Mouse (Mus musculus): Measurements from ENCODE around the gene Itpkb.

The Itpkb gene

DNA sequence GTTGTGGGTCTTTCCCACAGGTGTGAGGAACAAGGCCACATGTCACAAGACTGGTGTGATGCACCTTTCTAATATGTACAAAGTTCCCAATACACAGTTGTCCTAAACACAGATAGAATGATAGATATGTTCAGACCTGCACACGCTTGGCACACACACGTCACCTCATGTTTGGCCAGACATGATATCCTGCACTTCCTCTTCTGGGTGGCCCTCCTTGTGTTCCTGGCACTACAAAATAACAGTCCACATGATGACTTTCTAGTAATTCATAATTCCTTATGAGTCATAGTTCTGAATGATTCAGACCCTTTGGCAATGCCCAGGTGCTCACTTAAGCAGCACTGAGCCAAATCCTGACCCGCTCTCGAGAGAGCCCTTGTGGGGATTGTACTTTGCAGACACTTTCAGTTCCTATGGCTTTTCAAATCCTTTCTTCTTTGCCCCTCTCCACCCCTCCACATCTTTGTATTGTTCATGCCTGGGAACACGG lies 132.7 kb downstream of the Itpkb start:
- no peak for DNase-seq (ENCODE audit: low spot score in 2 of 2)

DNA sequence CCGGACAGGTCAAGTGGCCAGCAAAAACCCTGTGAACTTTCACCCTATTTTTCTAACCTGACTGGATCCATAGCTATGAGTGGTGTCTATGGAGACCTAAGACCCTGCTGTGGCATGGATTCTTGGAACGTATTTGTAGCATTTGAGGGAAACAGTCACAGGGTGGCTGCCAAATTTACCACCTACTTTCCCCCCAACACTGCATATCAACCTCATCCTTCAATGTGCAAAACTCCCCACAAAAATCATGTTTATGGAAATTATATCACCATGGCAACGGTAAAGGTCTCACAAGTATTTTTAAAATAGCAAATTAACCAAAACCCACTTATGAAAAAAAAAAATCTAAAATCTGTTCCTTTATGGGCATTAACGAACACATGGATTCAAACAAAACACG lies 134.1 kb downstream of the Itpkb start:
- DNase-seq (ENCODE audit: low spot score in 2 of 2) = no peak

DNA sequence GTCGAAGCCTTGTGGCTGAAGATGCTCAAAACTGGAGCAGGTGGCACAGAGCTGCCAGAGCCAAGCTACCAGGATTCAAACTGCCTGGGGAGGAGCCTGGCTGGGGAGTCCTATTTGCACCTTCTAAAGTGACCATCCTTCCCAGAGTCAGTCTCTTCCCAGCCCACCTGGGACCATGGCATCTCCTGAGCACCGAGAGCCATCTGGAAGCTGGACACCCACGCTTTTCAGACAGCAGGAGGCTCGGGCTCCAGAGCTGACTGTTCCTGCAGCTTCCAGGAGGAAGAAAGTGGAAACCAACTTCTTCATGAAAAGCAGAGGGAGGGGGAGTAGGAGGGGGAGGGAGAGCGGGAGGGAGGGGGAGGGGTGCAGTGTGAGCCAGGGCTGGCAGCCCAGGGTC lies 135.3 kb downstream of the Itpkb start:
- no peak for DNase-seq (ENCODE audit: low spot score in 2 of 2)

DNA sequence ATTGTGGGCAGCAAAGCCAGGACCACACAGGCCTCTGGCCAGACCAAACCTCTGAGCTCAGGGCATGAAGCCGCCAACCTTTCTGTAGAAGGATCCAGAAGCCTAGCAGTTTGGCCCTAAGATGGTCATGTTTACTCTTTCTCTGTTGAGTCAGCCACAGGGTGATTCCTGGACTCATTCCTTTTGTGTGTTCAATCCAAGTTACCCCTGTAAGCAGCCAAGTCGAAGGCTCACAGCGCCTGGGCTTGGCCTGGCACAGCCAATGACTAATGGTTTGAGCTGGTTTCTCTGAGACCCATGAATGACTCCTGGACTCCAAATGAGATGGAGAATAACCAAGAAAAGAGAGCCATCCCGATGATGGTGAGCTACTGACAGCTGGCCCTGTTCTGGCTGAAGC lies 137.7 kb downstream of the Itpkb start:
- no peak for DNase-seq (ENCODE audit: low spot score in 2 of 2)

DNA sequence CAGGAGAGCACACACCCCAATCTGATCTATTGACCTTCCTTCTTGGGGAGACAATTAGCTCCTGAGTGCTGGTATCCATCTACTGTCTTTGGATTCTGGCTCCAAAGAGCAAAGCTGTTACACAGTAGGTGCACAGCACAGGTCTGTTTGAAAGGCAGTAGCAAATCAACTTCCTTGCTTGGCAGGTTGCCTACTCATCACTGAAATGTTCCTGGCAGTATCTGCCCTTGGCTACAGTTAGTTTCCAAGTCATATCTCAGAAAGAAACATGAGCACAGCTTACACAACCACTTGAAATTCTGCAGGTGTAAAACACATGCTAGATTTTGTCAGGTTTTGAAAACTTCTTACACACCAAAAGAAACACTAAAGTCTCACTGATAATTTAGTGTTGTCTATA lies 143.3 kb downstream of the Itpkb start:
- DNase-seq (ENCODE audit: low spot score in 2 of 2) = no peak
